Mouse (Mus musculus): ENCODE measurements around the gene 4930486L24Rik.
"Not testable (repeated sequence)": the region's sequence is repeated elsewhere in the genome, so short reads cannot be mapped to it uniquely, and the experiment has no call there.

Gene 4930486L24Rik

GRCm38 (mm10) chr13:60864281-60864680 is at the start of gene 4930486L24Rik:
Gene 4930486L24Rik, minus strand, starts transcription at chr13:60864475.
- TF ChIP-seq GATA4 (IDR thresholded peaks at IDR 0.05; ENCODE audit: insufficient replicate concordance, low read length) = no peak

- not testable (repeated sequence) for TF ChIP-seq GATA4 (IDR thresholded peaks at IDR 0.05; ENCODE audit: insufficient replicate concordance, low read length)
These were observed 40.5 kb upstream of the 4930486L24Rik start, which contains the start of gene Tpbpb for GRCm38 (mm10) chr13:60904780-60905179. Gene Tpbpb, minus strand, starts transcription at chr13:60904880.

GRCm38 (mm10) chr13:60897328-60897727 is 33.1 kb upstream of the 4930486L24Rik start, which contains the start of gene Ctla2b:
Gene Ctla2b, minus strand, starts transcription at chr13:60897447.
- peak; percentile 36; the same call in 1 of the 2 replicates for TF ChIP-seq GATA4 (IDR thresholded peaks at IDR 0.05; ENCODE audit: insufficient replicate concordance, low read length)

GRCm38 (mm10) chr13:60896794-60897193 is 32.5 kb upstream of the 4930486L24Rik start, which contains the start of gene Gm49392:
Gene Gm49392, minus strand, starts transcription at chr13:60896894.
- not testable (repeated sequence) for TF ChIP-seq GATA4 (IDR thresholded peaks at IDR 0.05; ENCODE audit: insufficient replicate concordance, low read length)

- no peak for TF ChIP-seq GATA4 (IDR thresholded peaks at IDR 0.05; ENCODE audit: insufficient replicate concordance, low read length)
These were observed 31.3 kb upstream of the 4930486L24Rik start for GRCm38 (mm10) chr13:60895406-60896160.

GRCm38 (mm10) chr13:60892301-60892700 is 28.0 kb upstream of the 4930486L24Rik start:
- no peak for TF ChIP-seq GATA4 (IDR thresholded peaks at IDR 0.05; ENCODE audit: insufficient replicate concordance, low read length)

- no peak for TF ChIP-seq GATA4 (IDR thresholded peaks at IDR 0.05; ENCODE audit: insufficient replicate concordance, low read length)
These were observed 15.8 kb downstream of the 4930486L24Rik start for GRCm38 (mm10) chr13:60848241-60849120.

GRCm38 (mm10) chr13:60843153-60843552 is 21.1 kb downstream of the 4930486L24Rik start:
- TF ChIP-seq GATA4 (IDR thresholded peaks at IDR 0.05; ENCODE audit: insufficient replicate concordance, low read length) = no peak

GRCm38 (mm10) chr13:60842703-60843102 is 21.6 kb downstream of the 4930486L24Rik start:
- TF ChIP-seq GATA4 (IDR thresholded peaks at IDR 0.05; ENCODE audit: insufficient replicate concordance, low read length) = no peak

- no peak for TF ChIP-seq GATA4 (IDR thresholded peaks at IDR 0.05; ENCODE audit: insufficient replicate concordance, low read length)
These were observed 24.8 kb downstream of the 4930486L24Rik start for GRCm38 (mm10) chr13:60839353-60839902.

GRCm38 (mm10) chr13:60826052-60826451 is 38.2 kb downstream of the 4930486L24Rik start:
- TF ChIP-seq GATA4 (IDR thresholded peaks at IDR 0.05; ENCODE audit: insufficient replicate concordance, low read length) = no peak

- no peak for TF ChIP-seq GATA4 (IDR thresholded peaks at IDR 0.05; ENCODE audit: insufficient replicate concordance, low read length)
These were observed 43.6 kb downstream of the 4930486L24Rik start for GRCm38 (mm10) chr13:60820486-60821175.

- TF ChIP-seq GATA4 (IDR thresholded peaks at IDR 0.05; ENCODE audit: insufficient replicate concordance, low read length) = no peak
These were observed 44.8 kb downstream of the 4930486L24Rik start for GRCm38 (mm10) chr13:60819469-60819868.

GRCm38 (mm10) chr13:60813722-60814121 is 50.6 kb downstream of the 4930486L24Rik start:
- TF ChIP-seq GATA4 (IDR thresholded peaks at IDR 0.05; ENCODE audit: insufficient replicate concordance, low read length) = no peak

- no peak for TF ChIP-seq GATA4 (IDR thresholded peaks at IDR 0.05; ENCODE audit: insufficient replicate concordance, low read length)
These were observed 51.5 kb downstream of the 4930486L24Rik start for GRCm38 (mm10) chr13:60812768-60813167.

Measured in liver, adult (tissue).